Mouse (Mus musculus) forebrain, embryonic 11.5 days (tissue): Measurements from ENCODE around the gene Naif1. TPM values are rescaled to one million over a fixed set of nuclear protein-coding genes. Genes with fewer than 3 reads are reported as not detected.

Source experiments
- ATAC-seq: fragments of 200-750 bp; cut with Nextera tagmentation; replicated peaks from 2 replicates; pipeline ENCODE4 v1.8.0; 2017; ENCODE audit warnings: moderate TSS enrichment; ENCODE audit not compliant: low FRiP score
- DNase-seq: peaks from one replicate; pipeline ENCODE4 v3.0.0-alpha.2; 2017; ENCODE audit warnings: low spot score
- H3K27ac ChIP-seq: fragments of 300-500 bp; sonication (generic); 2 replicates; pipeline ENCODE4 v1.5.1; 2014; ENCODE audit warnings: low read depth, low read length
- H3K27me3 ChIP-seq: fragments of 300-500 bp; sonication (generic); 2 replicates; pipeline ENCODE4 v1.6.1; 2014; ENCODE audit warnings: mild to moderate bottlenecking, low read length, mixed read lengths; ENCODE audit not compliant: control insufficient read depth, insufficient read depth
- H3K36me3 ChIP-seq: fragments of 300-500 bp; sonication (generic); 2 replicates; pipeline ENCODE4 v1.6.1; 2014; ENCODE audit warnings: mild to moderate bottlenecking, low read length, moderate library complexity, mixed read lengths; ENCODE audit not compliant: control insufficient read depth, insufficient read depth
- H3K4me1 ChIP-seq: fragments of 300-500 bp; sonication (generic); replicated peaks from 2 replicates; pipeline ENCODE4 v1.6.1; 2014; ENCODE audit warnings: low read length, mixed read lengths; ENCODE audit not compliant: control insufficient read depth, insufficient read depth
- H3K4me2 ChIP-seq: fragments of 300-500 bp; sonication (generic); 2 replicates; pipeline ENCODE4 v1.6.1; 2014; ENCODE audit warnings: low read depth, mild to moderate bottlenecking, low read length, moderate library complexity, mixed read lengths; ENCODE audit not compliant: severe bottlenecking
- H3K4me3 ChIP-seq: fragments of 300-500 bp; sonication (generic); 2 replicates; pipeline ENCODE4 v1.5.1; 2014; ENCODE audit warnings: low read depth, low read length
- H3K9ac ChIP-seq: fragments of 300-500 bp; sonication (generic); 2 replicates; pipeline ENCODE4 v1.6.1; 2014; ENCODE audit warnings: low read length
- H3K9me3 ChIP-seq: fragments of 300-500 bp; sonication (generic); 2 replicates; pipeline ENCODE4 v1.6.1; 2016; ENCODE audit warnings: low read length, mixed read lengths; ENCODE audit not compliant: control insufficient read depth
- WGBS: fragments of 180-500 bp; shearing (Covaris S2); extraction: QIAGEN DNeasy Blood & Tissue Kit; methylation state at CpG from one replicate; pipeline ENCODE4 v1.1.7; 2014; 5-methylcytosine and 5-hydroxymethylcytosine counted together
- polyA plus RNA-seq: library from polyadenylated mRNA; unstranded; fragments of >200 nt; fragmentation: Nextera tagmentation; extraction: Ambion mirVana; gene quantifications from 2 replicates; pipeline ENCODE4 v1.2.1, GENCODE M21; 2014

The Naif1 gene
- polyA plus RNA-seq, 1 experiment from 2014 or later, result 6.6 TPM

DNA sequence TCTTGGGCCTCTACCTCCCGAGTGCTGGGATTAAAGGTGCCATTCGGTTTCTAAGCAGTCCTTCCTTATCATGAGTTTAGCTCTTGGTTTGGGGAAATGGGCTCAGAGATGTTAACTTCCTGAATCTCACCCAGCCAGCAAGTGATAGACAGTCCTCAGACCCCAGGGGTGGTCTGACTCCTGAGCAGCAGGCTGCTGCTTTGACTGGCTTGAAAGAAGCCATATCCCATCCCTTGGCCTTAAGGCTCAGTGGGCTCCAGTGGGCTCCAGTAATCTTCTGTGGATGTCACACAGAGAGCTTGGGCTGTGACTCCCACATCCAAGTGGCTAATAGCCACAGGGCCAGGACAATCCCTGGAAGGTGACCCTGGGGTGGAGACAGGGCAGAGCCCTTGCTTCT, 44.3 kb downstream of the Naif1 start:
- no peak for DNase-seq
- Histone ChIP-seq H3K36me3 (no peaks in the 10 kb centered on the region), H3K4me3 (no peak overlapping the region), H3K4me2 (no peak overlapping the region), H3K9me3 (no peaks in the 10 kb centered on the region), H3K9ac (no peak overlapping the region), H3K27ac (no peak overlapping the region), H3K27me3 (no peaks in the 10 kb centered on the region), H3K4me1 (no peaks in the 10 kb centered on the region)
- no peak for ATAC-seq
- WGBS, result 74% methylated on average over 2 of the region's 2 CpGs

DNA sequence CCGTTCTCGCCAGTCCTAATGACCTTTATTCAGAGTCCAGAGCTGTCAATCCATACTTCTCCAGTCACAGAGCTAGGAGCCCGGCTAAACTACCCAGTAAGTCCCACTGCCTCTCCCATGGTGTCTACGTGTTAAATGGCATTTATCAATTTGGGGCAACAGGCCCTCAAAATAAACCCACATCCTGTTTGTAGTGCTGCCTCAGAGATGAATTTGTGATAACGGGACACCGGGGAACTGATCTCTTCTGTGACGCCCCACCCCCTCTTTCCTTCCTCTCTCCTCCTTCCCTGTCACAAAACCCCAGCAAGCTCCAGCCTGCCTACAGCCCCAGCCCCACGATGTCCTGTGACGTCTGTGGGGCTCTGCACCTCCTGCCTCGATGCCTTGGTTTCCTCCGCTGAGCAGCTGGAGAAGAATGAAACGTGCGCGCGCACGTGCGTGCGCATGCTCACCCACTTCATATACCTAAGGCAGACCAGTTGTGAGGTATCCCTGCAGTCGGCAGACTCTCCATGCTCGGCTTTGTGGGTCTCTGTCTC, 45.0 kb downstream of the Naif1 start:
- Histone ChIP-seq H3K4me3 (no peak overlapping the region), H3K36me3 (no peaks in the 10 kb centered on the region), H3K4me1 (no peaks in the 10 kb centered on the region), H3K4me2 (no peak overlapping the region), H3K9me3 (no peaks in the 10 kb centered on the region), H3K9ac (no peak overlapping the region), H3K27me3 (no peaks in the 10 kb centered on the region), H3K27ac (no peak overlapping the region)
- 85% methylated on average over 20 of the region's 20 CpGs for WGBS
- ATAC-seq (no peak), DNase-seq (no peak)

DNA sequence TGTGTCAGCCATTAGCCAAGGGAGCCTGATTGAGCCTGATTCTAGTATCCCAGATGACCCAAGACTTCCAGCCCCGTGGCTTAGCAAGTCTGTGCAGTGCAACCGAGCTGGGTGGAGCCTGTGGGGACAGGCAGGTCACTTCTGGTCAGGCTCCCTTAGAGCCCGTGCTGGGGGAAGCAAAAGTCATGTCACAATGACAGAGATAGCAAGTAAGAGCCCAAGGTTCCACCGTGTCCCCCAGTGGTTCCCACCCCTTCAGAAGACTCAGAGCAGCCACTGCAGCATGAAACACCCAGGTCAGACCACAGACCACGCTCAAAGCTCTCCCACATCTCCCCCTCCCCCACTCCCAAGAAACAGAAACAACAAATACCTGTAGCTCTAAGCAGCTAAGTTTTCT, 45.9 kb downstream of the Naif1 start:
- Histone ChIP-seq H3K4me1 (no peaks in the 10 kb centered on the region), H3K4me2 (no peak overlapping the region), H3K36me3 (no peaks in the 10 kb centered on the region), H3K9ac (no peak overlapping the region), H3K27ac (no peak overlapping the region), H3K27me3 (no peaks in the 10 kb centered on the region), H3K4me3 (no peak overlapping the region), H3K9me3 (no peaks in the 10 kb centered on the region)
- WGBS, result 74% methylated on average over 5 of the region's 5 CpGs
- ATAC-seq (no peak), DNase-seq (no peak)

DNA sequence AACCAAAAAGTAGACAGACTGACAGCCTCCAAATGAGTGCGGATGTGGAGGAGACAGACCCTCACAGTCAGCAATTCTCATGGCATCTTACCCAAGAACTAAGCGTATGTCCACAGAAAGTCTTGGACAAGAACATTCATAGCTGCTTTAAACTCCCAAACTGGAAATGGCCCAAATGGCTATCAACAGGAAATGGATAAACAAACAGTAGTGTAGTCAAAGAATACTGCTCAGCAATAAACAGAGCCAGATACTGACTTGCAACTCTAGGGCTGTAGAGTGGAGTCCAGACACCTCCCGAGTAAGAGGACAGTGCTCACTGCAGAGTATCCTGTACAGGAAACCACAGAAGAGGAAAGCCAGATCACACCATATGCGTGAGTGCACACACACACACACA, 49.1 kb downstream of the Naif1 start:
- Histone ChIP-seq H3K4me2 (no peak overlapping the region), H3K4me1 (no peaks in the 10 kb centered on the region), H3K4me3 (no peak overlapping the region), H3K36me3 (no peaks in the 10 kb centered on the region), H3K27me3 (no peaks in the 10 kb centered on the region), H3K9me3 (no peaks in the 10 kb centered on the region), H3K27ac (no peak overlapping the region), H3K9ac (no peak overlapping the region)
- DNase-seq, result no peak
- 94% methylated on average over 4 of the region's 4 CpGs for WGBS
- no peak for ATAC-seq

DNA sequence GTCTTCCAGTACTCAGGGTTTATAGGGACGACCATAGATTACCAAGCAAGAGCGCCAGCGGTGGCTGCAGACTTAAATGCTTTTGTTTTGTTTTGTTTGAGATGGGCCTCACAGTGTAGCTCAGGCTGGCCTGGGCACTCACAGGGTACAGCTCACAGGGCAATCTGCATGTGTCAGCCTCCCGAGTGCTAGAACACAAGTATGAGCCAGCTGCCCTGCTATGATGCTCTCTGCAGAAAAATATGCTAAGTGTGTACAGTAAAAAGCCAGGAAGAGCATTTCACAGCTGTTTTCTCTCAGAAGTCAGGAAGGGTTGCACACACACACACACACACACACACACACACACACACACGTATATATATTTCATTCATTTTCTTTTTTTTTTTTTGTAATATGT, 50.2 kb downstream of the Naif1 start:
- no peaks in the 10 kb centered on the region for H3K36me3 ChIP-seq
- no peak for ATAC-seq
- WGBS, result 86% methylated on average over 5 of the region's 5 CpGs
- no peak overlapping the region for H3K27ac ChIP-seq
- H3K27me3 ChIP-seq, result no peaks in the 10 kb centered on the region
- DNase-seq, result no peak
- no peak overlapping the region for H3K9ac ChIP-seq
- H3K4me2 ChIP-seq, result no peak overlapping the region
- H3K4me3 ChIP-seq, result no peak overlapping the region
- no peaks in the 10 kb centered on the region for H3K4me1 ChIP-seq
- no peaks in the 10 kb centered on the region; the same call in 1 of the 2 replicates for H3K9me3 ChIP-seq

DNA sequence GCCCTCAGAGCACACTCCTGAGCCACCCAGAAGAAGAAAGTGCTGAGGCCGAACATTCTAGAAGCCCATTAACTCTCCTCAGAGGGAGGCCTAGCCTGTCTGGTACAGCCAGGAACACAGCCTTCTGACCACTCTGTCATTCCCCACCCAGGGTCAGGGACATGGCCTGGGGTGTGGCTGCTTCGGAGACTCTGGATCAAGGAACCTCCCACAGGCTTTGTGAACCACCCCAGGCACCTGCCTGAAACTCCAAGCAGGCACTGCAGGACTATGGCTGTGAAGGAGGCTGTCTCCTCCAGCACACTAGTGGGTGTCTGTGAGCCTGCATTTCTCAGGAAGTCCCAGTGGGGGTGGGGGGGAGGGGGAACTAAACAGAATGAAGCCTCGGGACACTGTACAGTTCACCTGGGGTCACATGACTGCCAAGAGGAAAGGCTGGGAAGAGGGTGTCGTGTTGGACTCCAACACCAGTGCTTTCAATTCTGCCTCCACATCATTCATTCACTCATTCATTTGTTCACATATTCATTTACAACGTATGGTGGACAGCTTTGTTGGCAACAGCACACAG, 51.6 kb downstream of the Naif1 start:
- no peak overlapping the region for H3K4me2 ChIP-seq
- H3K9me3 ChIP-seq, result no peaks in the 10 kb centered on the region; the same call in 1 of the 2 replicates
- 82% methylated on average over 5 of the region's 5 CpGs for WGBS
- ATAC-seq (no peak), DNase-seq (no peak)
- H3K4me1 ChIP-seq, result no peaks in the 10 kb centered on the region
- no peaks in the 10 kb centered on the region for H3K36me3 ChIP-seq
- no peak overlapping the region for H3K27ac ChIP-seq
- no peak overlapping the region for H3K9ac ChIP-seq
- no peak overlapping the region for H3K4me3 ChIP-seq
- no peaks in the 10 kb centered on the region for H3K27me3 ChIP-seq

DNA sequence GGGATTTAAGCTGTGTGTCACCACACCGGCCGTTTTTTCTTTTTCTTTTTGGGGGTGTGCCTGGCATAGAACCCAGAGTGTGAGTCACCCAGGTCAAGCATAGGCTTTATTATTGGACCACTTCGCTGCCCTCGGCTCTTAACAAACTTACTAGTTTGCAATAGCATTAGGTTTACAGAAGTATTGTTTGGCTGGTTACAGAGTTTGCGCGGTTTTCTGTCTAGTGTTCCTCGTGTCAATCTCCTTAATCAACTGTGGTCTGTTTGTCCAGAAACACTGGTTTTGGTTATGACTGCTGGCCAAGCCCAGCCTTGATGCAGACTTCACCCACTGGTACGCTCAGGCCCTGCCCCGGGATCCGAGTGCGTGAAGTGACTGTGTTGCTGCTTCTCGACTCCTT, 52.6 kb downstream of the Naif1 start:
- no peak overlapping the region for H3K4me2 ChIP-seq
- WGBS, result 90% methylated on average over 12 of the region's 12 CpGs

DNA sequence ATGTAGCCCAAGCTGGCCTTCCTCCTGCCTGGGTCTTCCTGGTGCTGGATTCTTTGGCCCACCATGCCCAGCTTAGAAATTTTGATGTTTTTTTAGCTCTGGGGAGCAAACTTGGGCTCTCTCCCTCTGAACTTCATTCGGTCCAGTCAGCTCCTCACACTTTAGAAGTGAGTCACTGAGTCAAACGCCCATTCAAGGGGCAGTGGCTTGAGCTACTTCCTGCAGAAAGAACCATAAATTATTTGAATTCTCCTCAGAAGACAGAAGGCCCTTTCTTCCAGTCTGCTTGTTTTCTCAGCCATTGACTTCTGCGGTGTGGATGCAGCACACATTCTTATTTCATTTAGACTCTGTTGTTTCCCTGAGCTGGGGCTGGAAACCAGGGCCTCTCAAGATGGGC, 53.3 kb downstream of the Naif1 start:
- H3K27ac ChIP-seq, result no peak overlapping the region
- no peaks in the 10 kb centered on the region; the same call in 1 of the 2 replicates for H3K9me3 ChIP-seq
- DNase-seq (no peak), ATAC-seq (no peak)
- no peaks in the 10 kb centered on the region for H3K27me3 ChIP-seq
- no peaks in the 10 kb centered on the region for H3K4me1 ChIP-seq
- H3K4me3 ChIP-seq, result no peak overlapping the region
- WGBS, result 67% methylated on average over 3 of the region's 3 CpGs
- no peak overlapping the region for H3K9ac ChIP-seq
- H3K4me2 ChIP-seq, result no peak overlapping the region
- no peaks in the 10 kb centered on the region for H3K36me3 ChIP-seq

More for the DNA sequence above, 52.6 kb downstream of the Naif1 start:
- H3K9me3 ChIP-seq, result no peaks in the 10 kb centered on the region; the same call in 1 of the 2 replicates
- DNase-seq, result no peak
- H3K4me1 ChIP-seq, result no peaks in the 10 kb centered on the region
- no peak overlapping the region for H3K27ac ChIP-seq
- H3K27me3 ChIP-seq, result no peaks in the 10 kb centered on the region
- no peak overlapping the region for H3K9ac ChIP-seq
- ATAC-seq, result no peak
- no peaks in the 10 kb centered on the region for H3K36me3 ChIP-seq
- no peak overlapping the region for H3K4me3 ChIP-seq

DNA sequence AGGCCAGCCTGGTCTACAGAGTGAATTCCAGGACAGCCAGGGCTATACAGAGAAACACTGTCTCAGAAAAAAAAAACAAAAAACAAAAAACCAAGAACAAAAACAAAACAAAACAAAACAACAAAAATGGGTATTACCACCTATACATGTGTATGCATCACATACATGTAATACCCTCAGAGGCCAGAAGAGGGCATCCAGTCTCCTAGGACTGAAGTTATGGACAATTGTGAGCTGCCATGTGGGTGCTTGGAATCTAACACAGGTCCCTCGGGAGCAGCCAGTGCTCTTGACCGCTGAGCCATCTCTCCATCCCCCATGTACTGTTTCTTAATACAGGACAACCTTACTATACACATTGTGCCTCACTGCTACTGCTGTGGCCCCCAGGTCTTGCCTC, 55.3 kb downstream of the Naif1 start:
- no peaks in the 10 kb centered on the region; the same call in 1 of the 2 replicates for H3K9me3 ChIP-seq
- H3K4me2 ChIP-seq, result no peak overlapping the region
- H3K4me1 ChIP-seq, result no peaks in the 10 kb centered on the region
- no peaks in the 10 kb centered on the region for H3K27me3 ChIP-seq
- WGBS, result 96% methylated on average over 2 of the region's 2 CpGs
- no peaks in the 10 kb centered on the region for H3K36me3 ChIP-seq
- ATAC-seq, result no peak
- no peak overlapping the region for H3K4me3 ChIP-seq
- H3K9ac ChIP-seq, result no peak overlapping the region
- no peak overlapping the region for H3K27ac ChIP-seq
- DNase-seq, result no peak
